Mouse (Mus musculus): ENCODE results near the gene Cadps. TPM values are rescaled to one million over a fixed set of nuclear protein-coding genes. Genes with fewer than 3 reads are reported as not detected.

Gene Cadps
- polyA plus RNA-seq, 1 experiment from 2014 or later: 0.21 TPM

GRCm38 (mm10) chr14:12394318-12394717, 428.6 kb downstream of the Cadps start:
- DNase-seq: no peak
- no peak for TF ChIP-seq CTCF (IDR thresholded peaks at IDR 0.05; ENCODE audit: low read depth)
- Histone ChIP-seq H3K4me3 (ENCODE audit: low read depth, low read length) (no peak overlapping the region), H3K9me3 (ENCODE audit: low read depth, low read length) (no peaks in the 10 kb centered on the region), H3K27me3 (ENCODE audit: insufficient read depth, low read length) (no peaks in the 10 kb centered on the region), H3K9ac (no peak overlapping the region), H3K4me2 (no peak overlapping the region), H3K36me3 (ENCODE audit: insufficient read depth) (no peaks in the 10 kb centered on the region), H3K4me1 (ENCODE audit: insufficient read depth) (0 out of 2 replicates have a peak, but pooled peaks cover 4% of the 10 kb centered on the region), H3K27ac (ENCODE audit: low read depth) (no peak overlapping the region)
- WGBS: 53% methylated on average over 2 of the region's 2 CpGs
- no peak for ATAC-seq (ENCODE audit: insufficient read depth)

- H3K27me3 ChIP-seq (ENCODE audit: insufficient read depth, low read length): no peaks in the 10 kb centered on the region
- H3K9ac ChIP-seq: no peak overlapping the region
- no peaks in the 10 kb centered on the region for H3K36me3 ChIP-seq (ENCODE audit: insufficient read depth)
- 73% methylated on average over 12 of the region's 12 CpGs for WGBS
- no peak for TF ChIP-seq CTCF (IDR thresholded peaks at IDR 0.05; ENCODE audit: low read depth)
- DNase-seq: no peak
- H3K4me1 ChIP-seq (ENCODE audit: insufficient read depth): 0 out of 2 replicates have a peak, but pooled peaks cover 4% of the 10 kb centered on the region
- H3K4me3 ChIP-seq (ENCODE audit: low read depth, low read length): no peak overlapping the region
- no peak for ATAC-seq (ENCODE audit: insufficient read depth)
- H3K4me2 ChIP-seq: no peak overlapping the region
- H3K27ac ChIP-seq (ENCODE audit: low read depth): no peak overlapping the region
- no peaks in the 10 kb centered on the region for H3K9me3 ChIP-seq (ENCODE audit: low read depth, low read length)
Observed at GRCm38 (mm10) chr14:12393271-12393861, 429.5 kb downstream of the Cadps start.

GRCm38 (mm10) chr14:12391167-12391566, 431.7 kb downstream of the Cadps start:
- Histone ChIP-seq H3K36me3 (ENCODE audit: insufficient read depth) (no peaks in the 10 kb centered on the region), H3K4me3 (ENCODE audit: low read depth, low read length) (no peak overlapping the region), H3K4me1 (ENCODE audit: insufficient read depth) (0 out of 2 replicates have a peak, but pooled peaks cover 4% of the 10 kb centered on the region), H3K4me2 (no peak overlapping the region), H3K27me3 (ENCODE audit: insufficient read depth, low read length) (no peaks in the 10 kb centered on the region), H3K9ac (no peak overlapping the region), H3K27ac (ENCODE audit: low read depth) (no peak overlapping the region), H3K9me3 (ENCODE audit: low read depth, low read length) (no peaks in the 10 kb centered on the region)
- DNase-seq (peak; percentile 22), ATAC-seq (ENCODE audit: insufficient read depth) (peak; percentile 60)
- WGBS: 38% methylated on average over 7 of the region's 7 CpGs
- TF ChIP-seq CTCF (IDR thresholded peaks at IDR 0.05; ENCODE audit: low read depth): no peak

- Histone ChIP-seq H3K27me3 (ENCODE audit: insufficient read depth, low read length) (no peaks in the 10 kb centered on the region), H3K9ac (no peak overlapping the region), H3K4me1 (ENCODE audit: insufficient read depth) (0 out of 2 replicates have a peak, but pooled peaks cover 4% of the 10 kb centered on the region), H3K27ac (ENCODE audit: low read depth) (no peak overlapping the region), H3K4me3 (ENCODE audit: low read depth, low read length) (no peak overlapping the region), H3K4me2 (no peak overlapping the region), H3K9me3 (ENCODE audit: low read depth, low read length) (no peaks in the 10 kb centered on the region), H3K36me3 (ENCODE audit: insufficient read depth) (no peaks in the 10 kb centered on the region)
- 34% methylated on average over 14 of the region's 14 CpGs for WGBS
- no peak for TF ChIP-seq CTCF (IDR thresholded peaks at IDR 0.05; ENCODE audit: low read depth)
- DNase-seq (no peak), ATAC-seq (ENCODE audit: insufficient read depth) (no peak)
Observed at GRCm38 (mm10) chr14:12388806-12389436, 434.0 kb downstream of the Cadps start.

GRCm38 (mm10) chr14:12388192-12388795, 434.6 kb downstream of the Cadps start:
- Histone ChIP-seq H3K4me2 (no peak overlapping the region), H3K27me3 (ENCODE audit: insufficient read depth, low read length) (no peaks in the 10 kb centered on the region), H3K4me3 (ENCODE audit: low read depth, low read length) (no peak overlapping the region), H3K36me3 (ENCODE audit: insufficient read depth) (no peaks in the 10 kb centered on the region), H3K9ac (no peak overlapping the region), H3K27ac (ENCODE audit: low read depth) (no peak overlapping the region), H3K9me3 (ENCODE audit: low read depth, low read length) (no peaks in the 10 kb centered on the region), H3K4me1 (ENCODE audit: insufficient read depth) (0 out of 2 replicates have a peak, but pooled peaks cover 4% of the 10 kb centered on the region)
- 0 out of 2 replicates have a peak, but pooled peaks have one; percentile 28 for ATAC-seq (ENCODE audit: insufficient read depth)
- no peak for TF ChIP-seq CTCF (IDR thresholded peaks at IDR 0.05; ENCODE audit: low read depth)
- no peak for DNase-seq
- WGBS: 24% methylated on average over 4 of the region's 4 CpGs

GRCm38 (mm10) chr14:12387176-12387575, 435.7 kb downstream of the Cadps start:
- no peak overlapping the region for H3K9ac ChIP-seq
- no peaks in the 10 kb centered on the region for H3K9me3 ChIP-seq (ENCODE audit: low read depth, low read length)
- no peak for ATAC-seq (ENCODE audit: insufficient read depth)
- H3K27me3 ChIP-seq (ENCODE audit: insufficient read depth, low read length): no peaks in the 10 kb centered on the region
- no peak overlapping the region for H3K4me3 ChIP-seq (ENCODE audit: low read depth, low read length)
- H3K27ac ChIP-seq (ENCODE audit: low read depth): no peak overlapping the region
- TF ChIP-seq CTCF (IDR thresholded peaks at IDR 0.05; ENCODE audit: low read depth): no peak
- no peaks in the 10 kb centered on the region for H3K36me3 ChIP-seq (ENCODE audit: insufficient read depth)
- H3K4me1 ChIP-seq (ENCODE audit: insufficient read depth): 0 out of 2 replicates have a peak, but pooled peaks cover 4% of the 10 kb centered on the region
- no peak for DNase-seq
- no peak overlapping the region for H3K4me2 ChIP-seq
- 64% methylated on average over 6 of the region's 6 CpGs for WGBS

- no peak for TF ChIP-seq CTCF (IDR thresholded peaks at IDR 0.05; ENCODE audit: low read depth)
- no peak overlapping the region for H3K4me3 ChIP-seq (ENCODE audit: low read depth, low read length)
- no peaks in the 10 kb centered on the region for H3K9me3 ChIP-seq (ENCODE audit: low read depth, low read length)
- no peak overlapping the region for H3K4me2 ChIP-seq
- no peak overlapping the region for H3K9ac ChIP-seq
- no peaks in the 10 kb centered on the region for H3K27me3 ChIP-seq (ENCODE audit: insufficient read depth, low read length)
- ATAC-seq (ENCODE audit: insufficient read depth): no peak
- no peak overlapping the region for H3K27ac ChIP-seq (ENCODE audit: low read depth)
- DNase-seq: no peak
- 16% methylated on average over 9 of the region's 9 CpGs for WGBS
- no peaks in the 10 kb centered on the region for H3K4me1 ChIP-seq (ENCODE audit: insufficient read depth)
- no peaks in the 10 kb centered on the region for H3K36me3 ChIP-seq (ENCODE audit: insufficient read depth)
Observed at GRCm38 (mm10) chr14:12377883-12378282, 445.0 kb downstream of the Cadps start.
